Mouse (Mus musculus) yolk sac, embryonic 10.5 days (tissue): ENCODE measurements around the gene Samd9l.
"Not testable (repeated sequence)": the region's sequence is repeated elsewhere in the genome, so short reads cannot be mapped to it uniquely, and the experiment has no call there.

Source experiments
- DNase-seq: peaks from one replicate; pipeline ENCODE4 v3.0.0-alpha.2; 2017; ENCODE audit warnings: low spot score

The Samd9l gene

DNA sequence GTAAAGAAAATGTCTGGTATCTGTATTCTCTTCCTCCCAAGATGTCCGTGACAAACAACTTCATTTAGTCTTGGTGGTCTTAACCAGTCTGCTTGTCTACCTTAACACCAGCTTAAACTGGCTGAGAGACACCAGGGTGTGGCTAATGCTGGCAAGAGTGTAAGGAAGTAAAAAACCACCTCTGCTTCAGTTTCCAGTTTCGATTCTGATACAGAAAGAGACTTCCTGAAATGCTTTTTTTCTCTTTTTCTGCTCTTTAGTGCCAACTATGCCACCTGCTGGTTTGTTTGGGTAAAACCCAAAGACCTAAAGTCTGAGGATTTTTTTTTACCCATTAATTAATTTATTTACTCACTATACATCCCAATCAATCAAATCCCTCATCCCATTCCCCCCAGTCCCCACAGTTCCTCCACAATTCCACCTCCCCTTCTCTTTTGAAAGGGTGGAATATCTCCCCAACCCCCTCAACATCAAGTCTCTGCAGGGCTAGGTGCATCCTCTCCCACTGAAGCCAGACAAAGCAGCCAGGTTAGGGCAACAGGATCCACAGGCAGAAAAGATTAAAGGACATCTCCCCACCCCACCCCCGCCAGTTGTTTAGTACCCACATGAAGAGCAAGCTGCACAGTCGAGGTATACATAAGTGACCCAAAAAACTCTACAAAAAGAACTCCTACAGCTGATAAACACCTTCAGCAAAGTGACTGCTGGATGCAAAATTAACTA lies at the start of gene Samd9l:
TSS of gene Samd9l (minus strand) at position 233 of the 729 bp plus-strand sequence.
- DNase-seq: not testable (repeated sequence)

DNA sequence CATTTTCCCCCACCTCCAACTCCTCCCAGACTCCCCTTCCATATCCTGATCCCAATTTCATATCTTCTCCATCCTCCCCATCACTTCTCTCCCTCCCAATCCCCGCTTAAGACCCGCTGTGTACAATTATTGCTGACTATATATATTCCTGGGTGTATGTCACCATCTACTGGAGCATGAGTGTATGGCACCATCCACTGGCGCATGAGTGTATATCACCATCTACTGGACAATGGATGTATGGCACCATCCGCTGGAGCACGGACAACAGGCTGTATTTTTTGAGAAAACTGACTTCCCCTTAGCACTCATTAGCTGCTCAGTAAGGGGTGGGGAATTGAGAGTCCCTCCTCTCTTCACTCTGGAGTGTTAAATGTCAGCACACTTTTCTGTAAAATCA lies 48.0 kb upstream of the Samd9l start:
- DNase-seq: peak; percentile 43

DNA sequence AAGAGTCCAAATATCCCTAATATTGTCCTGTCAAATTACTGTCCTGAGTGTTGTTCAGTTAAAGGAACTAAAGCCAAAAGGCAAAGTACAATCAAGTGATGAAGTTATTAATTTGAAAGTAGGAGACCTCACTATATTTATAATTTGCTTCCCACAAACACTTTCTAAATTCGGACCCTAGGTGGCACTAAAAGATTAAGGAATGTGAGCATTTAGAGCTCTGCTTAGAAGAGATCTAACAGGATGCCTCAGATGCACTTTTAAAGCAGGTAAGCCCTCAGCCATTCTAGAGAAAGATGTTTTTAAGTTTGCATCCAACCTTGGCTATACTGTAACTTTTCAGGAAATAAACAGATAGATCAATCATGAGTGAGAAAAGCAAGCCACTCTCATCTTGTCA lies 44.5 kb upstream of the Samd9l start:
- DNase-seq: no peak

DNA sequence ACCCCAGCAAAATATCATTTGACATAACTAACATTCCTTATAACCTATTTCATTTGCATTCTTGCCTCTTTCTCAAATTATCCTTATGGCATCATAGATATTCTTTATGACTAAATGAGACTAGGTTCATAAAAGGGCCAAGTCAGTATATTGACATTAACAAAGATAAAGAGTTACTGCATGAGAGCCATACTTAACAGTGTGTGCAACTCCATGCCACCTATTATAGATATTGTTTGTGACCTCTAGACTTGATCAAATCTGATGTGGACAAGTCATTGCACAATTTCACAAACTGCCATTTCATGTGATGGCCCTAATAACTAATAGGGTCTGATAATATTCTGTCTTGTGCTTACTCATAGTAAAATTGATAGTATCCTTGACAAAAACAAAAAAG lies 36.7 kb upstream of the Samd9l start:
- no peak for DNase-seq

DNA sequence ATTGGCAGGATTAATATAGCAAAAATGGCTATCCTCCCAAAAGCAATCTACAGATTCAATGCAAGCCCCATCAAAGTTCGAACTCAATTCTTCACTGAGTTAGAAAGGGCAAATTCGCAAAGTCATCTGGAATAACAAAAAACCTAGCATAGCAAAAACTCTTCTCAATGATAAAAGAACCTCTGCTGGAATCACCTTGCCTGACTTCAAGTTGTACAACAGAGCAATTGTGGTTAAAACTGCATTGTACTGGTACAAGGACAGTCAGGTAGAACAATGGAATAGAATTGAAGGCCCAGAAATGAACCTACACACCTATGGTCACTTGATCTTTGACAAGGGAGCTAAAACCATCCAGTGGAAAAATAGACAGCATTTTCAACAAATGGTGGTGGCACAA lies 31.6 kb upstream of the Samd9l start:
- DNase-seq: not testable (repeated sequence)

DNA sequence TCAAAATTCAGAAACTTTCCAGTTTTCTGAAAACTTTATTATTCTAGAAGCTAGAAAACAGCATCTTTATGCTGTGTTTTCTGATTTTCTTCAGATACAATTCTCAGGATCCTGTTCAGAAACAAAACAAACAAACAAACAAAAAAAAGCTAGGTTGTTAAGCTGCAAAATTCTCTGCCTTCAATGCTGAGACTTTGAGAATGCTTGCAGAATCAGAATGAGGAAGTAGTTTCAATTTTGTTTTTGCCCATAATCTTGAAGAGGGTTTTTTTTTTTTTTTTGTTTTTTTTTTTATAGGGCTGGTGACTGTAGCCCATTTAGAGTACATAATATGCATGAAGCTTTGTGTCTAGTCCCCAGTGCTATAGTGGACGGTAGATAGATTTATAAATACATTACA lies 27.7 kb upstream of the Samd9l start:
- DNase-seq: no peak

DNA sequence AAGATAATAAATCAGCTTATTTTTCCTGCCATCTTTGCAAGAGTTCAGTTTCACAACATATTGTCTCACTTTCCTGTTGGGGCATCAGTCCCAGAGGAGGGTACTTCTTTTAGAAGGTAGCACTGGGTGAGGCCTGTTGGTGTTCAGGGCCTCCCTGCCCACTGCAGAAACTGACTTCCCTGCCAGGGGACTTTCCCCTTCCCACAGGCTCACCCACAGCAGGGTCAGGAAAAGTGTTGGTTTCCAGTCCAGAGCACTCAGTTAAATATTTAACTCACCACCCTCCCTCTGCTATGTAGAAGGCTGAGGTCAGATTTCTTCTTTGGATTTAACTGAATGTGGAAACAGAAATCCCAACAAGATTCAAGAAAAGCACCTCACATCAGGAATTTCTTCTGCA lies 26.0 kb upstream of the Samd9l start:
- not testable (repeated sequence) for DNase-seq

DNA sequence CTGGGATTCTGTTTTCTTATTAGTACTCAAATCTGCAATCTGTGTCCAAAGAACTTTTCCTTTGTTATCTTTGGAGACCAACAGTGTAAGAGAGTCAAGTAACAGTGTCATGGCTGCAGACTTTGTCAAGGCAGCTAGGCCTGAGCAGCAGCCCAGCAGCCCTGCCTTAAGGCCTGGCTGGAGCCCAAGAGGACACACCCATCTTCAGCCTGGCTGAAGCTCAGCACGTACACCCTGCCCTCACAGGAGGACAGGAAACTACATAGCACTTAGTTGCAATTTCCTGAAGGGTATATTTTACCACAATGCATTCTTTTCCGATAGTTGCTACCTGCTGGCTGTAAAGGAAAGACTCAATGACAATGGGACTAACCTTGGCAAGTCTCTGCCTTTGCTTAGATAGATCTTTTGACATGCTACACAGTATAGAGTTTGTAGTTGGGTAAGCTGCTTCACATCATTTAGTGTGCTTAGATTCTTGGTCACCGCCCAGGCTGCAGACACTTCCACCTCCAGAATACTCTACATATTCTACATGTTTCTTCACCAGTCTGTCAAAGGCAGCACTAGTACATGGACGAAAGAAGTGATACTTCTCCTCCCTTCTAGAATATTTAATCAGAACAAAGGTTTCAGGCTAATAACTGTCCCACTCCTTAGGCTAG lies 25.4 kb upstream of the Samd9l start:
- DNase-seq: not testable (repeated sequence)

DNA sequence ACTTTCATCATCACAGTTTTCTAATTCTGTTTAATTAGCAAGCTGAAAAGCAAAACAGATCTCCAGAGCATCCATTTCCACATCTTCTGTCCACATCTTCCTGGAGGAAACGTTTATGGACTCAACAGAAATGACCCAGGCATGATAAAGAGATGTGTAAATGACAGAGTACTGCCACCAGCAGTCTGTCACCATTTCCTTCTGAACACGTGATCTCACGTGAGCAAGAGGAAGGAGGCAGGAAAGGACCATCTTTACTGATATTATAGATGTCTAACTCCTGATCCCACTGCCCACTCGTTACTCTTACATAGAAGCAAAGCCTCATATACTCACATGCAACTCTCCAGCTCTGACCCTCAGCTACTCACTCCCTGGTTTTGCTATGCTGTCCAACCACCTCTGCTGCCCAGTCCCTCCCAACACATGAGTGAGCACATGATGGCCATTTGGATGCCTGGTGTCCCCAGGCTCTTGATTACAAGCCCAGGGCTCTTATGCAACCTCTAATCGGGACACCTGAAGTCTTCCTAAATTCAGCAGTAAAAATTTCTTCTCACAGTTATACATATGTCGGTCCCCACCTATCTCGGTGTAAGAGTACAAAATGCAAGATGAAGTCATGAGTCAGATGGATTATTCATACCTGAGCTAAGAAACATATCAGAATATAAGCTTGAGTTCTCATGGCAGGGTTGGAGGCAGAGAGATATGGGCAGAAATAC lies 2.0 kb downstream of the Samd9l start:
- DNase-seq: not testable (repeated sequence)

DNA sequence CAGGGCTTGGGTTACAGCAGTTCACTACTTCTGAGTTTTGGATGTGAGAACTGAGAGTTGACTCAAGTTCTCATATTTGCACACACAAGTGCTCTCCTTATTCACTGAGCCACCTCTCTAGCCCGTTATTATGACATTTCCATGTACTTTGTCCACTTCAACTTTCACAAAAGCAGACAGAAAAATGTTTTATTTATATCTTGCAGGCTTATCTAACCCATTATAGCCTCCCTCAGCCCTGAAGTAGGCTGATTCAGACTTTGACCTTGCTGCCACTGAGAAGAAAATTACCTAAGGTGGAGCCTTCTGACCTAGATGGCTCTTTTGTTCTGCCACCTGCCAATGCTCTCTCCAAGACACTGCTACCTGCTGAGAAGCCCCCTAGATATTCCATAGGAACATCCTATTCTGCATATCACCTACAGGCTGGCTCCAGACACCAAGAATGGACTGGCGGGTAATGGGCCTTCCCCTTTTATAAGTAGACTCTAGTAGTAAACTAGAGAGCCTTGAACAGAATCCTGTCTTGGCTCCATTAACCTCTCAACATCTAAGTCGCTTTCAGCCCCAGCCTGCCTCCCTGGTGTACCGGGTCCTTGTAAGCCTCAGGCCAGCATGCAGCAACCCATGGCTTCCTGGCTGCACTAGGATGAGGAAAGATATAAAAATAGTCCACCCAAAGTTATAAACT lies 3.3 kb downstream of the Samd9l start:
- DNase-seq: not testable (repeated sequence)

DNA sequence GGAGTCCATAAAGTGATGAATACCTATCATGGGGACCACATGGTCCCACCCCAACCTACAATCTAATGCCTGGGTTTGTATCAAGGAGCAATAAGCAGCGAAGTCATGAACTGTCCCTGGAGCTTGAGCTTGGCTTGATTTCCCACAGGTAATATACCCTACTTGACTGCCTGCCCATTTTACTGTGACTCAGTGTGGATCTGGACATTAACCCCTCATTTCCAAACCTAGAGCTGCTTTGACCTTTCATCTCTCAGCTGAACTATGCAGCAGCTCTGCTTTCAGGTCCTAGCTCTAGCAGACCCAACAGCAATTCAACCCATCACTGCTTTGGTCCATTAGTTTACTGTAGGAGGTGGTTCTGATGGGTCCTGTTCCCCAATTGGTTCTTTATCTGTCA lies 9.4 kb downstream of the Samd9l start:
- no peak for DNase-seq

DNA sequence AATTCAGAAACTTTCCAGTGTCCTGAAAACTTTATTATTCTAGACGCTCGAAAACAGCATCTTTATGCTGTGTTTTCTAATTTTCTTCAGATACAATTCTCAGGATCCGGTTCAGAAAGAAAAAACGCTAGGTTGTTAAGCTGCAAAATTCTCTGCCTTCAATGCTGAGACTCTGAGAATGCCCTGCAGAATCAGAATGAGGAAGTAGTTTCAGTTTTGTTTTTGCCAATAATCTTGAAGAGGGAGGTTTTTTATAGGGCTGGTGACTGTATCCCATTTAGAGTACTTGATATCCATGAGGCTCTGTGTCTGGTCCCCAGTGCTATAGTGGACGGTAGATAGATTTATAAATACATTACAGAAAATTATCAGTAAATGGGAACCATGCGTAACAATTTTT lies 12.8 kb downstream of the Samd9l start:
- DNase-seq: no peak

DNA sequence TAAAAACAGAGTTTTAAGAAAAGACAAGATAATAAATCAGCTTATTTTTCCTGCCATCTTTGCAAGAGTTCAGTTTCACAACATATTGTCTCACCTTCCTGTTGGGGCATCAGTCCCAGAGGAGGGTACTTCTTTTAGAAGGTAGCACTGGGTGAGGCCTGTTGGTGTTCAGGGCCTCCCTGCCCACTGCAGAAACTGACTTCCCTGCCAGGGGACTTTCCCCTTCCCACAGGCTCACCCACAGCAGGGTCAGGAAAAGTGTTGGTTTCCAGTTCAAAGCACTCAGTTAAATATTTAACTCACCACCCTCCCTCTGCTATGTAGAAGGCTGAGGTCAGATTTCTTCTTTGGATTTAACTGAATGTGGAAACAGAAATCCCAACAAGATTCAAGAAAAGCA lies 14.6 kb downstream of the Samd9l start:
- DNase-seq: not testable (repeated sequence)

DNA sequence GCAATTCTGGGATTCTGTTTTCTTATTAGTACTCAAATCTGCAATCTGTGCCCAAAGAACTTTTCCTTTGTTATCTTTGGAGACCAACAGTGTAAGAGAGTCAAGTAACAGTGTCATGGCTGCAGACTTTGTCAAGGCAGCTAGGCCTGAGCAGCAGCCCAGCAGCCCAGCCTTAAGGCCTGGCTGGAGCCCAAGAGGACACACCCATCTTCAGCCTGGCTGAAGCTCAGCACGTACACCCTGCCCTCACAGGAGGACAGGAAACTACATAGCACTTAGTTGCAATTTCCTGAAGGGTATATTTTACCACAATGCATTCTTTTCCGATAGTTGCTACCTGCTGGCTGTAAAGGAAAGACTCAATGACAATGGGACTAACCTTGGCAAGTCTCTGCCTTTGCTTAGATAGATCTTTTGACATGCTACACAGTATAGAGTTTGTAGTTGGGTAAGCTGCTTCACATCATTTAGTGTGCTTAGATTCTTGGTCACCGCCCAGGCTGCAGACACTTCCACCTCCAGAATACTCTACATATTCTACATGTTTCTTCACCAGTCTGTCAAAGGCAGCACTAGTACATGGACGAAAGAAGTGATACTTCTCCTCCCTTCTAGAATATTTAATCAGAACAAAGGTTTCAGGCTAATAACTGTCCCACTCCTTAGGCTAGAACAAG lies 15.1 kb downstream of the Samd9l start:
- not testable (repeated sequence) for DNase-seq

DNA sequence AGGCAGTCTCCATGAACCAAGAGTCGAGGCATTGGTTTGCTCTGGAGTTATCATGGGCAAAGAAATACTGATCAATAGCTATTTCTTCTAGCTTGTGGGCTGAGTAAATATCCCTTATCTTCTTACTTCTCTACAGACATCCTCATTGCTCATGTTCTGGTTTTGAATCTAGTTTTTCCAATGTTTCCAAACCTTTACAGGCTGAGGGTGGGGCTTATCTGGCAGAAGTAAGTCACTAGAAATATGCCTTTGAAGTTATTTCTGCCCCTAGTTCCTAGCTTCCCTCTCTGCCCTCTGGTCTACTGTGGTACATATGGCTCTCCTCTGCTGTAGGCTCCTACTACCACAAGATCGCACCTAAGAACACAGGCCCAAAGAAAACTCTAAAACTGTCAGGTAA lies 20.2 kb downstream of the Samd9l start:
- DNase-seq: no peak

DNA sequence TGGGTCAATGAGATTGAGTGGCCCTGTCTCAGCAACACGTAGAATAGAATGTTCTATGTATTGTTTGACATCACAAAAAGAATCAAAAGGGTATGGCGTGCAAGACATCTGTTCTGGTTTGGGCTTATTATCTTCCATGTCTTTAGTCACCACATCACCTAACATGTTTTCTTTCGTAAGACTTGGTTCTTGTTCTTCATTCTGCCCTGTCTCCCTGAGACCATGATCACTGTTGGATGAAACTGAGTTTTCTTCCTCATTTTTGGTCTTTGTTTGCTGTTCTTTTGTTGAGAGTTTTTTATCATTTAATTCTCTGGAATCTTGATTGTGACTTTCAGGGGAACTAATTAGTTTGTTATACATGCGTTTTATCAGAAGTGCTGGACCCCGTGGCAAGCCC lies 22.7 kb downstream of the Samd9l start:
- no peak for DNase-seq

DNA sequence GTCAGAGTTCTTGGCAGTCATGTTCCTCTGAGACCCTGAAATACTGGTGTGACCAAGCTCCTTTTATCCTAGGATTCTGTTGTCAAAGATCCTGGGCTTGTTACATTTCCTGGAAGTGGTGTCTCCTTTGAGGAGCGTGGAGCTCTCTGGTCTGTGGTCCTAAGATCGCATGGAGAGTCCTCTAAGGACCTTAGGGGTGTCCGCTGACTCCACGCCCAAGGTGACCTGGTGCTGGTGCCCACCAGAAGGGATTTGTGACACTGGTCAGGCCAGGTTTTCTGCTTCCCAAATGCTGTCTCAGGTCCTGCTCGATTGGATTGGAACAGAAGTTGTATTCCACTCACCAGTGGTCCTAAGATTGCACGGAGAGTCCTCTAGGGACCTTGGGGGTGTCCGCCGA lies 29.8 kb downstream of the Samd9l start:
- DNase-seq: no peak

DNA sequence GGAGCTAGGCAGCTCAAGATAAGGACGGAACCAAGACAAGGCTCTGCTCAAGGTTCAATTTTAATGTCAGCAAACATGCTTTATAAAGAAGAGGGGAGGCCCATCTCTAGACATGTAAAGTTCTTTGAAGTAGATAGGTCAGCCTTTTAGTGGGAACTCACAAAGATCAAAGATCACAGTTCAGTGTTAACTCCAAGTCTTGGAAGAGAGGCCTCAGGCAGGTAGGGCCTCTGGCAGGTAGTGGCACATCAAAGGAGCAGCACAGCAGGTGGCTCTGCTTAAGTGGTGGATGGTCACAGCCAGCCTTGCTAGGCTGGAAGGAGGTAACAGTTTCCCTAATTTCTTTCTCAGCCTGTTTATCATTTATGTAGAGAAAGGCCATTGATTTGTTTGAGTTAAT lies 33.8 kb downstream of the Samd9l start:
- not testable (repeated sequence) for DNase-seq

DNA sequence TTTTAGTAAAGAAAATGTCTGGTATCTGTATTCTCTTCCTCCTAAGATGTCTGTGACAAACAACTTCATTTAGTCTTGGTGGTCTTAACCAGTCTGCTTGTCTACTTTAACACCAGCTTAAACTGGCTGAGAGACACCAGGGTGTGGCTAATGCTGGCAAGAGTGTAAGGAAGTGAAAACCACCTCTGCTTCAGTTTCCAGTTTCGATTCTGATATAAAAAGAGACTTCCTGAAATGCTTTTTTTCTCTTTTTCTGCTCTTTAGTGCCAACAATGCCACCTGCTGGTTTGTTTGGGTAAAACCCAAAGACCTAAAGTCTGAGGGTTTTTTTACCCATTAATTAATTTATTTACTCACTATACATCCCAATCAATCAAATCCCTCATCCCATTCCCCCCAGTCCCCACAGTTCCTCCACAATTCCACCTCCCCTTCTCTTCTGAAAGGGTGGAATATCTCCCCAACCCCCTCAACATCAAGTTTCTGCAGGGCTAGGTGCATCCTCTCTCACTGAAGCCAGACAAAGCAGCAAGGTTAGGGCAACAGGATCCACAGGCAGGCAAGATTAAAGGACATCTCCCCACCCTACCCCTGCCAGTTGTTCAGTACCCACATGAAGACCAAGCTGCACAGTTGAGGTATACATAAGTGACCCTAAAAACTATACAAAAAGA lies 53.3 kb downstream of the Samd9l start:
- not testable (repeated sequence) for DNase-seq

DNA sequence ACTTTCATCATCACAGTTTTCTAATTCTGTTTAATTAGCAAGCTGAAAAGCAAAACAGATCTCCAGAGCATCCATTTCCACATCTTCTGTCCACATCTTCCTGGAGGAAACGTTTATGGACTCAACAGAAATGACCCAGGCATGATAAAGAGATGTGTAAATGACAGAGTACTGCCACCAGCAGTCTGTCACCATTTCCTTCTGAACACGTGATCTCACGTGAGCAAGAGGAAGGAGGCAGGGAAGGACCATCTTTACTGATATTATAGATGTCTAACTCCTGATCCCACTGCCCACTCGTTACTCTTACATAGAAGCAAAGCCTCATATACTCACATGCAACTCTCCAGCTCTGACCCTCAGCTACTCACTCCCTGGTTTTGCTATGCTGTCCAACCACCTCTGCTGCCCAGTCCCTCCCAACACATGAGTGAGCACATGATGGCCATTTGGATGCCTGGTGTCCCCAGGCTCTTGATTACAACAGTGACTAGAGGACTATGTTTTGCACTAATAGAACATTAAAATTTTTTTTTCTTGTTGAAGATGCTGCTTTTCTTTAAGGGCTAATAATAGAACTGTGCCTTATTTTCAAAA lies 54.2 kb downstream of the Samd9l start:
- not testable (repeated sequence) for DNase-seq
